Mouse (Mus musculus) lung, adult 2 months (tissue): ENCODE data around the gene Spata33.

ENCODE experiments used
- CTCF ChIP-seq: fragments of 200-500 bp; IDR thresholded peaks from 2 replicates; pipeline ENCODE4 v1.5.1; 2011; ENCODE audit warnings: mild to moderate bottlenecking, low read length, control low read depth; ENCODE audit not compliant: insufficient read depth
- POLR2A ChIP-seq: fragments of 200-500 bp; IDR thresholded peaks from 2 replicates; pipeline ENCODE4 v1.6.1; 2011; ENCODE audit warnings: low read depth, mild to moderate bottlenecking, control low read depth, low read length, borderline replicate concordance; ENCODE audit errors: extremely low read depth

DNA sequence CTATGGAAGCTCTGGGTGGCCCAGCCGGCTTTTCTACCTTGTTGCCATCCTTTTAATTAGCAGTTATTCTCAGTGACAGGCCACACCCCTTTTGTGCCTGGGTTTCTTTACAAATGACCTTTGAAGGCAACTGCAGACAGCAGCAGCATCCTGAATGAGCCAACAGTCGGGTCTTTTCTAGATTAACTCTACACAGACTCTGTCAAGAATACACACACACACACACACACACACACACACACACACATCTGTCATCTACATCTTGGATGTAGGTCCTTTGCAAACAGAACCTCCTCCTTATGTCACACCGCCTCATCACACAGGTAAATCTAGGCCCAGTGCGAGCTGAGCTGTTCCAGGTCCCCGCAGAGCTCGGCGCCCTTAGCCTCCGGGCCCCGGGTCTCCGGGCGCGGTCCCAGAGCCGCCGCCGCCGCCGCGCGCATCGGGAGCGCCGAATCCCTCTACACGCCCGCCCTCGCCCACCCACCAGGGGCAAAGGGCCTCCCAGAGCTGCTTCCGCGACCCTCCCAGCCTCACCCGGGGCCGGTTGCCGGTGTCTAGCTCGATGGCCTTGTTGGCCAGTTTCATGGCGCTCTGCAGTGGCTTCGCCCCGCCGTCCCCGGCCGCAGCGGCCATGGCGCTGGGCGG lies 40.9 kb downstream of the Spata33 start:
- no peak for TF ChIP-seq CTCF
- TF ChIP-seq POLR2A = no peak; the same call in 1 of the 2 replicates
